Mouse (Mus musculus): Measurements from ENCODE around the gene Iffo1. TPM values are rescaled to one million over a fixed set of nuclear protein-coding genes. Genes with fewer than 3 reads are reported as not detected.

The Iffo1 gene
- total and polyA plus RNA-seq, 3 experiments: 96.1 to 96.9 TPM; not detected in 1

DNA sequence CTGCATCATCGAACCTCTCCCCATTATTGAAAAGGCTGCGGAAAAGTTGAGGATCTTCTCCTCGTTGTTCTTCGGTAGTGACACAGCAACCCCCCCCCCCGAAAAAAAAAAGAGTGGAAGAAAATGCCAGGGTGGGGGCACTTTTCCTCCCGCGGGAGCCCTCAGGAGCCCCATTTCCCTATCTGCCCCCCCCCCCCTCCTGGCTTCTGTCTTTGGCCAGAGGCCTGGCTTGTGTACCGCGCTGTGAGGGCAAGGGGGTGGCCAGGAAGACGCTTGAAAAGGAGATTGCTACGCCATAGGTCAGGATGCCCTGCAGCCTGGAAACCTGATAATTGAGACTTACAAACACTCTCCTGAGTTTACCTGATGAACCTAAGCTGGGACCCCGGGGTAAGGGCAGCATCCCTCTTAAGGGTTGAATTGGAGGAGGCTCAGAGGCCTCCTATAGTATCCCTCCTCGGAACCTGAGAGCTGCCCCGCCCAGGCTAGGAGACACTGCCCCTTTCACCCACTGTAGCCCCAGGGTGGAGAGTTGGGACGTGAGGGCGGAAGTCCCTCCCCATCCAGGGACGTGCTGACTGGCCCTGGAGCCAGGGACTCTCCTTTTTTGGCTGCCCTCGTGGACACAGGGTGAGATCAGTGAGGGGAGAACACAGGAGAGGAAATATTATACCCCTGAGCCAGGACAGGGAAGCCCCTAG lies 21.2 kb downstream of the Iffo1 start, which contains the start of gene Gapdh (continued):
- TF ChIP-seq ELF1 (IDR thresholded peaks at IDR 0.05; ENCODE audit: low read depth, low read length) (0 out of 2 replicates have a peak, but pooled peaks have one; percentile 1), UBTF (IDR thresholded peaks at IDR 0.05; ENCODE audit: borderline replicate concordance, insufficient read depth, low read depth, low read length) (no peak), TAL1 (IDR thresholded peaks at IDR 0.05; ENCODE audit: low read length) (no peak), CHD1 (IDR thresholded peaks at IDR 0.05; ENCODE audit: low read depth, low read length) (0 out of 2 replicates have a peak, but pooled peaks have one; percentile 66), HCFC1 (IDR thresholded peaks at IDR 0.05; ENCODE audit: low read depth, low read length) (no peak; the same call in 1 of the 2 replicates), SMC3 (IDR thresholded peaks at IDR 0.05; ENCODE audit: low read depth, low read length) (no peak), CHD2 (IDR thresholded peaks at IDR 0.05; ENCODE audit: low read length) (no peak), MEF2A (IDR thresholded peaks at IDR 0.05; ENCODE audit: extremely low read depth, insufficient replicate concordance, low read depth, low read length, poor library complexity, severe bottlenecking) (no peak), BHLHE40 (IDR thresholded peaks at IDR 0.05; ENCODE audit: borderline replicate concordance, low read depth, low read length) (no peak), TBP (IDR thresholded peaks at IDR 0.05; ENCODE audit: low read depth, low read length) (peak; percentile 23; the same call in 1 of the 2 replicates)

DNA sequence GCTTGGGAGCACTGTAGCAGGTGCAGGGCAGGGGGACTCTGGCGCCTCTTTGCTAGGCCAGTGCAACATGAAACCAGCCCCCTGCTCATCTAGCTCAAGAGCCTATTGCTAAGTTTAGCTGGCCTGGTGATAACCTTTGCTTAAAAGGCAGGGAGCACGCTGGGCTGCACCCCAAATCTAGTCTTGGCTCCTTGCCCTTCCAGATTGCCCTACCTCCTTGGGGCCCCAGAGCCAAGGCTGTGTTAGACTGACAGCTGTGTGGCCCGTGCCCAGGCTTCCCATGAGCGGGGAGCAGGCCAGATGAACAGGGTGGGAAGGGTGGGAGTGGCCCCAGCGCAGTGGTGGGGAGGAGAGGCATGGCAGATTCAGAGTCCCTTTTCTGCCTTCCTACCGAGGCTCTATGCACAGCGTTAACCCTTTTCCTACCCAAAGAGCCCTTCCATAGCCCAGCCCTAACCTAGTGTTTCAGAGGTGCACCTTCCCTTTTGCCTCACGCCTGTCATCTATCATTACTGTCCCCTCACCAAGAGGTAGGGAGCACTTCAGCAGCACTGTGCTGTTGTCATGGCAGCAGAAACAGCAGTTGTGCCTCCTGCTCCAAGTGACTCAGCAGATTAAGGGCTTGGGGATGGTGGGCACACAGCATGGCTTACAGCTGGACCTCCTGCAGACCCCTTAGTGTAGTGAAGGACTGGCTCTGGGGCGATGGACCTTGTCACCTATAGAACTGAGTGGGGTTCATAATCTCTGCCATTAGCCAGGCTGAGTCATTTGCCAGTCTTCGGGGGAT lies 22.0 kb downstream of the Iffo1 start:
- no peaks in the 10 kb centered on the region for H3K9me3 ChIP-seq (replicated peaks; ENCODE audit: insufficient read depth, low read length)
- H3K79me2 ChIP-seq (ENCODE audit: control insufficient read depth, insufficient read depth, low read length, poor library complexity): peaks cover 24% of the 10 kb centered on the region
- DNase-seq (ENCODE audit: low read depth, low spot score): peak; percentile 86
- H3K4me1 ChIP-seq (ENCODE audit: control insufficient read depth in 1 of 2, insufficient read depth in 2 of 2, low read length in 2 of 2): peaks cover 3 to 20% of the 10 kb centered on the region in 2 experiments
- H3K27me3 ChIP-seq (ENCODE audit: control insufficient read depth in 1 of 2, insufficient read depth in 2 of 2, low read length in 2 of 2): no peaks in the 10 kb centered on the region
- H3K36me3 ChIP-seq (ENCODE audit: control insufficient read depth in 1 of 2, insufficient read depth in 2 of 2, low read length in 2 of 2): peaks cover 0 to 16% of the 10 kb centered on the region in 2 experiments
- peak overlapping the region; percentile 59 for H3K9ac ChIP-seq (ENCODE audit: control insufficient read depth, low read depth, low read length, poor library complexity, severe bottlenecking)
- peak overlapping the region; percentile 43 for H3K27ac ChIP-seq (ENCODE audit: control insufficient read depth, low read depth, low read length)
- peak overlapping the region; percentile 59 to 74 for H3K4me3 ChIP-seq (ENCODE audit: control insufficient read depth in 1 of 2, insufficient read depth in 1 of 2, low read depth in 2 of 2, low read length in 2 of 2)
- TF ChIP-seq EP300 (IDR thresholded peaks at IDR 0.05; ENCODE audit: low read depth in 1 of 2, low read length in 2 of 2) (no peak), TAL1 (IDR thresholded peaks at IDR 0.05; ENCODE audit: low read length) (no peak), TCF12 (IDR thresholded peaks at IDR 0.05; ENCODE audit: low read depth, low read length) (no peak), KAT2A (conservative IDR thresholded peaks at IDR 0.05; ENCODE audit: low read depth, low read length) (no peak), POLR2AphosphoS2 (IDR thresholded peaks at IDR 0.05; ENCODE audit: low read length) (peak; percentile 24; the same call in 1 of the 2 replicates), NELFE (IDR thresholded peaks at IDR 0.05; ENCODE audit: low read depth, low read length) (no peak; the same call in 1 of the 2 replicates), SIN3A (IDR thresholded peaks at IDR 0.05; ENCODE audit: low read length) (peak; percentile 57), ETS1 (IDR thresholded peaks at IDR 0.05; ENCODE audit: low read depth, low read length) (peak; percentile 61; the same call in 1 of the 2 replicates), MXI1 (IDR thresholded peaks at IDR 0.05; ENCODE audit: low read depth, low read length) (peak; percentile 57), HCFC1 (IDR thresholded peaks at IDR 0.05; ENCODE audit: low read depth, low read length) (no peak), MAX (IDR thresholded peaks at IDR 0.05; ENCODE audit: low read length) (no peak), JUND (IDR thresholded peaks at IDR 0.05; ENCODE audit: low read depth, low read length) (no peak), BHLHE40 (IDR thresholded peaks at IDR 0.05; ENCODE audit: borderline replicate concordance, low read depth, low read length) (peak; percentile 77; the same call in 1 of the 2 replicates), GATA1 (IDR thresholded peaks at IDR 0.05; ENCODE audit: low read depth, low read length) (no peak), RCOR1 (IDR thresholded peaks at IDR 0.05; ENCODE audit: low read depth, low read length) (peak; percentile 90), USF2 (IDR thresholded peaks at IDR 0.05; ENCODE audit: borderline replicate concordance in 1 of 2, insufficient read depth in 1 of 2, low read depth in 1 of 2, low read length in 2 of 2) (no peak), RAD21 (IDR thresholded peaks at IDR 0.05; ENCODE audit: low read depth, low read length) (no peak), USF1 (IDR thresholded peaks at IDR 0.05; ENCODE audit: low read depth, low read length) (no peak), TBP (IDR thresholded peaks at IDR 0.05; ENCODE audit: low read depth, low read length) (no peak), UBTF (IDR thresholded peaks at IDR 0.05; ENCODE audit: borderline replicate concordance, insufficient read depth, low read depth, low read length) (no peak), CHD1 (IDR thresholded peaks at IDR 0.05; ENCODE audit: low read depth, low read length) (no peak), ELF1 (IDR thresholded peaks at IDR 0.05; ENCODE audit: low read depth, low read length) (no peak), POLR2A (IDR thresholded peaks at IDR 0.05; ENCODE audit: control insufficient read depth in 1 of 2, insufficient read depth in 1 of 2, low read depth in 1 of 2, low read length in 2 of 2, poor library complexity in 1 of 2) (no peak; a peak in 1 of 4 replicates), ZMIZ1 (IDR thresholded peaks at IDR 0.05; ENCODE audit: low read depth, low read length) (no peak), E2F4 (IDR thresholded peaks at IDR 0.05; ENCODE audit: borderline replicate concordance, low read depth, low read length) (no peak), CTCF (IDR thresholded peaks at IDR 0.05 in 2 of 3, conservative IDR thresholded peaks at IDR 0.05 in 1 of 3; ENCODE audit: control insufficient read depth in 1 of 3, insufficient read depth in 1 of 3, low read depth in 2 of 3, low read length in 3 of 3, poor library complexity in 1 of 3, severe bottlenecking in 1 of 3) (no peak), POLR2AphosphoS5 (IDR thresholded peaks at IDR 0.05; ENCODE audit: borderline replicate concordance, low read depth, low read length) (no peak)

All from MEL (cell line).